Mouse (Mus musculus) hindbrain, embryonic 16.5 days (tissue): ENCODE measurements around the gene BC051142. TPM values are rescaled to one million over a fixed set of nuclear protein-coding genes. Genes with fewer than 3 reads are reported as not detected.
"Not testable (repeated sequence)": the region's sequence is repeated elsewhere in the genome, so short reads cannot be mapped to it uniquely, and the experiment has no call there.

ENCODE experiments used
- ATAC-seq: fragments of 200-750 bp; cut with Nextera tagmentation; 2 replicates; pipeline ENCODE4 v1.8.0; 2017; ENCODE audit warnings: moderate TSS enrichment, moderate library complexity
- H3K27ac ChIP-seq: fragments of 300-500 bp; sonication (generic); 2 replicates; pipeline ENCODE4 v1.5.1; 2014; ENCODE audit warnings: low read depth, mild to moderate bottlenecking, control low read depth, low read length, moderate library complexity
- H3K27me3 ChIP-seq: fragments of 300-500 bp; sonication (generic); replicated peaks from 2 replicates; pipeline ENCODE4 v1.6.1; 2014; ENCODE audit warnings: low read length; ENCODE audit not compliant: control insufficient read depth, insufficient read depth
- H3K36me3 ChIP-seq: fragments of 300-500 bp; sonication (generic); 2 replicates; pipeline ENCODE4 v1.6.1; 2014; ENCODE audit warnings: mild to moderate bottlenecking, low read length, moderate library complexity, mixed read lengths; ENCODE audit not compliant: control insufficient read depth, insufficient read depth
- H3K4me1 ChIP-seq: fragments of 300-500 bp; sonication (generic); 2 replicates; pipeline ENCODE4 v1.6.1; 2014; ENCODE audit warnings: low read depth, low read length; ENCODE audit not compliant: control insufficient read depth, insufficient read depth
- H3K4me2 ChIP-seq: fragments of 300-500 bp; sonication (generic); 2 replicates; pipeline ENCODE4 v1.6.1; 2014; ENCODE audit warnings: mild to moderate bottlenecking, low read length, control low read depth, moderate library complexity
- H3K4me3 ChIP-seq: fragments of 300-500 bp; sonication (generic); 2 replicates; pipeline ENCODE4 v1.5.1; 2014; ENCODE audit warnings: mild to moderate bottlenecking, low read length, control low read depth, moderate library complexity
- H3K9ac ChIP-seq: fragments of 300-500 bp; sonication (generic); 2 replicates; pipeline ENCODE4 v1.6.1; 2014; ENCODE audit warnings: low read depth, mild to moderate bottlenecking, control low read depth, low read length, moderate library complexity
- H3K9me3 ChIP-seq: fragments of 300-500 bp; sonication (generic); 2 replicates; pipeline ENCODE4 v1.6.1; 2014; ENCODE audit warnings: mild to moderate bottlenecking, low read length, moderate library complexity; ENCODE audit not compliant: control insufficient read depth
- WGBS: fragments of 180-500 bp; shearing (Covaris S2); extraction: QIAGEN DNeasy Blood & Tissue Kit; methylation state at CpG from one replicate; pipeline ENCODE4 v1.1.7; 2014; 5-methylcytosine and 5-hydroxymethylcytosine counted together
- polyA plus RNA-seq: library from polyadenylated mRNA; unstranded; fragments of >200 nt; fragmentation: Nextera tagmentation; extraction: Ambion mirVana; gene quantifications from 2 replicates; pipeline ENCODE4 v1.2.1, GENCODE M21; 2015

Gene BC051142
- polyA plus RNA-seq, 1 experiment from 2014 or later, result 4.5 TPM

DNA sequence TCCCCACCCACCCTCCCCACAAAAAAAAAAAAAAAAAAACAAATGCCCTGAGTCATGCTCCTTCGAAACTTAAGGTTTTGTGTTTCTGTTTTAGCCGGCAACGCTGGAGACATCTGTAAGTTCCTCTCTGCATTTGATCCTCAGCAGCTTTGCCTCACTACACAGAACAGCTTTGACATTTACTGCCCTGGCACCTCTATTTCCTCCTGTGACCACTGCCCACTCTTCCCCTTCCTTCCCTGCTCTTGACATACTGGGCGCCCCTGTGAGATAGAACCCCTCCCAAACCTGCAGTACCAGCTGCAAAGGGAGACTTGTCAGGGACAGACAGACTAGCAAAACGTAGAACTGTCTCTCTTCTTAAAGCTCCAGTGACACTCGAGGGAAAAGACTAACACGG lies 39.0 kb downstream of the BC051142 start:
- H3K27me3 ChIP-seq, result no peaks in the 10 kb centered on the region
- H3K4me3 ChIP-seq, result no peak overlapping the region
- no peaks in the 10 kb centered on the region for H3K36me3 ChIP-seq
- no peak overlapping the region for H3K27ac ChIP-seq
- H3K4me1 ChIP-seq, result no peaks in the 10 kb centered on the region
- WGBS, result 76% methylated on average over 7 of the region's 7 CpGs
- no peak overlapping the region for H3K4me2 ChIP-seq
- no peak overlapping the region for H3K9ac ChIP-seq
- no peak for ATAC-seq
- H3K9me3 ChIP-seq, result no peaks in the 10 kb centered on the region; the same call in 1 of the 2 replicates

DNA sequence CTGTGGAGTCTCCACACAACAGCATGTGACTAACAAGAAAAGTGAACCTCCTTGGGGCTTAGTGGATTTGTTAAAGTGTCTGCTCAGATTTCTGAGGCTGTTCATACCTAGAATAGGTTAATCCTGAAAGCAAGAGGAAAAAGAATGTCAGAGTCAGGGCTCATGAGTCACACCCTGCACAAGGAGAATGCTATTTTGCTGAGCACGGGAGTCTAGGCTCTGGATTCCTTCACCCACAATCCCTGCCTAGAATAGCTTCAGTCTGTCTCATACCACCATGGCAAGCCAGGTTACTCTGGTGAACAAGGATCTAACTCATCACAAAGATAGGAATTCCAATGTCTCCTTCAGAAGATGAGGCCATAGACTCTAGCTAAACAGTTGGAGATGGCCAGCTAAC lies 40.0 kb downstream of the BC051142 start:
- no peaks in the 10 kb centered on the region for H3K27me3 ChIP-seq
- no peak for ATAC-seq
- 60% methylated on average over 1 of the region's 1 CpGs for WGBS
- H3K4me1 ChIP-seq, result no peaks in the 10 kb centered on the region
- no peaks in the 10 kb centered on the region for H3K36me3 ChIP-seq
- no peak overlapping the region for H3K4me3 ChIP-seq
- H3K9ac ChIP-seq, result no peak overlapping the region
- no peak overlapping the region for H3K4me2 ChIP-seq
- H3K9me3 ChIP-seq, result no peaks in the 10 kb centered on the region; the same call in 1 of the 2 replicates
- H3K27ac ChIP-seq, result no peak overlapping the region

DNA sequence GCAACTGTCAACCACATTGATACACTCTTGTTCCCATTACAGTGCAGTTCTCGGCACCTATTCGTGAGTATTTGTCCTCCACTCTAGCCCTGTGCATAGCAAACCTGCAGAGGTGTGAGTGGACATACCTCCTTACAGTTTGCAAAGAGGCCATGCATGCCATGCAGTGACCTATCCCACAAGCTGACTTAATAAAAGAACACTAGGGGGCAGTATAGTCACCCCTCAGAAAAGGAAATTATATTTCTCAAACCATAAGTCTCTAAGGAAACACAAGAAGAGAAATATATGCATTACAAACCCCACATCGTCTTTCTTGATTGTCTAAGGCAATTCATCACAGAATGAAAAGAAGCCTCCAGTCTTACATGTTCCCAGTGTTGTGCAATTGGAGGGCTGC lies 41.2 kb downstream of the BC051142 start:
- Histone ChIP-seq H3K4me1 (no peaks in the 10 kb centered on the region), H3K4me3 (no peak overlapping the region), H3K36me3 (no peaks in the 10 kb centered on the region), H3K9ac (no peak overlapping the region), H3K4me2 (no peak overlapping the region), H3K27ac (no peak overlapping the region), H3K27me3 (no peaks in the 10 kb centered on the region), H3K9me3 (no peaks in the 10 kb centered on the region; the same call in 1 of the 2 replicates)
- WGBS, result 49% methylated on average over 3 of the region's 3 CpGs
- ATAC-seq, result no peak

GRCm38 (mm10) chr17:34441990-34442389 lies 43.4 kb downstream of the BC051142 start:
- H3K27me3 ChIP-seq, result no peaks in the 10 kb centered on the region
- no peaks in the 10 kb centered on the region for H3K36me3 ChIP-seq
- H3K4me2 ChIP-seq, result no peak overlapping the region
- H3K4me3 ChIP-seq, result no peak overlapping the region
- no peak overlapping the region for H3K9ac ChIP-seq
- 88% methylated on average over 7 of the region's 7 CpGs for WGBS
- H3K27ac ChIP-seq, result no peak overlapping the region
- no peaks in the 10 kb centered on the region for H3K4me1 ChIP-seq
- ATAC-seq, result no peak
- no peaks in the 10 kb centered on the region for H3K9me3 ChIP-seq

- Histone ChIP-seq H3K36me3 (no peaks in the 10 kb centered on the region), H3K9me3 (no peaks in the 10 kb centered on the region), H3K27ac (no peak overlapping the region), H3K4me3 (no peak overlapping the region), H3K27me3 (no peaks in the 10 kb centered on the region), H3K4me1 (no peaks in the 10 kb centered on the region), H3K9ac (no peak overlapping the region), H3K4me2 (no peak overlapping the region)
- 69% methylated on average over 6 of the region's 6 CpGs for WGBS
- no peak for ATAC-seq
These were observed 49.9 kb downstream of the BC051142 start for GRCm38 (mm10) chr17:34448473-34449041.

DNA sequence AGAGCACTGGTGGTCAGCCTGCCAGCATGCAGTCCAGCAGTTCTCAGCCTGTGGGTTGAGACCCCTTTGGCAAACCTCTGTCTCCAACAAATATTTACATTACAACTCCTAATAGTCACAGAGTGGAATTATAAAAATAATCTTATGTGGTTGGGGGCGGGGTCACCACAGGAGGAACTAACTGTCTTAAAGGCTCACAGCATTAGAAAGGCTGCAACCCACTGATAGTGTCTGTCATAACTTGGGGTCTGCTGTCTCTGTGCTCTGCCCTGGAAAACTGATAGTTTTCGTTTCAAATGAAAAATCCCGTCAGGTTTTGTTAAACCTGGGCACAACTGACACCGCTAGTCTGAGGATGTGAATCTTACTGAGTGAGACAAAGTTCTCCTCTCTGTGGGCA lies 59.0 kb downstream of the BC051142 start:
- Histone ChIP-seq H3K9ac (no peak overlapping the region), H3K4me3 (no peak overlapping the region), H3K9me3 (no peaks in the 10 kb centered on the region), H3K36me3 (no peaks in the 10 kb centered on the region), H3K4me1 (no peaks in the 10 kb centered on the region), H3K4me2 (no peak overlapping the region), H3K27me3 (no peaks in the 10 kb centered on the region), H3K27ac (no peak overlapping the region)
- 82% methylated on average over 4 of the region's 4 CpGs for WGBS
- ATAC-seq, result no peak

GRCm38 (mm10) chr17:34459255-34459654 lies 60.6 kb downstream of the BC051142 start:
- Histone ChIP-seq H3K4me3 (no peak overlapping the region), H3K9me3 (no peaks in the 10 kb centered on the region), H3K36me3 (no peaks in the 10 kb centered on the region), H3K27ac (no peak overlapping the region), H3K9ac (no peak overlapping the region), H3K27me3 (no peaks in the 10 kb centered on the region), H3K4me1 (no peaks in the 10 kb centered on the region), H3K4me2 (no peak overlapping the region)
- WGBS, result 85% methylated on average over 3 of the region's 3 CpGs
- no peak for ATAC-seq

GRCm38 (mm10) chr17:34465906-34466305 lies 67.3 kb downstream of the BC051142 start:
- not testable (repeated sequence) for H3K4me3 ChIP-seq, H3K27ac ChIP-seq, H3K27me3 ChIP-seq, H3K36me3 ChIP-seq, H3K9me3 ChIP-seq, H3K4me2 ChIP-seq, H3K9ac ChIP-seq, H3K4me1 ChIP-seq, ATAC-seq

DNA sequence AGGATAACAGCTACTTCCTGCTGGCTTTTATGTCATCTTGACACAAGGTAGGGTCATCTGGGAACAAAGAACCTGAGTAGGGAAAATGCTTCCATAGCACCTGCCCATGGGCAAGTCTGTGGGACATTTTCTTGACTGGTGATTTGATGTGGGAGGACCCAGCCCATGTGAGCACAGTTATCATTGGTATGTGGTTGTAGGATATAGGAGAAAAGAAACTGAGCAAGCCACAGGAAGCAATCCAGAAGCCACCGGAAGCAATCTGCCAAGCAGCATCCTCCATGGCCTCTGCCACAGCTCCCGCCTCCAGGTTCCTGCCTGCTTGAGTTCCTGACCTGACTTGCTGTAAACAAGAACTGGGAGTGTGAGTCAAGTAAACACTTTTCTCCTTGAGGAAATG lies 71.9 kb downstream of the BC051142 start:
- H3K36me3 ChIP-seq, result no peaks in the 10 kb centered on the region
- 84% methylated on average over 2 of the region's 2 CpGs for WGBS
- H3K27ac ChIP-seq, result no peak overlapping the region
- H3K27me3 ChIP-seq, result no peaks in the 10 kb centered on the region
- no peak overlapping the region for H3K4me3 ChIP-seq
- H3K4me2 ChIP-seq, result no peak overlapping the region
- ATAC-seq, result no peak
- no peaks in the 10 kb centered on the region for H3K4me1 ChIP-seq
- no peak overlapping the region for H3K9ac ChIP-seq
- no peaks in the 10 kb centered on the region for H3K9me3 ChIP-seq

DNA sequence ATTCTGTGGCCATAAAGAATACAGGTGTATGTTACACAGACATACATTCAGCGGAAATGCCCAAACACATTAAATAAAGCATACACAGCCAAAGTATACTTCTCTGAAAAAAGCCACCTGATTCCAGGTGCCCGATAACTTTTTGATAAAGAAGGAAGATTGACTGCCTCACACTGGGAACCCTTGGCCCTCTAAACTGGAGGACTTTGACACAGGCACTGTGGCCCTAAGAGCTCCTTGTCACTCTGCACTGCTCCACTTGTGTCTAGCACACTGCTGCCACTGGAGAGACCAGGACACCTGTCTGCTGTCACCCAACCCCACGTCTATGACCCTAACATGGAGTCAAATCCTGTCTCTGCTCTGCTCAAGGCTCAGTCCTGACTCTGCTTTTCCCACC lies 76.4 kb downstream of the BC051142 start:
- no peak for ATAC-seq
- Histone ChIP-seq H3K9me3 (no peaks in the 10 kb centered on the region), H3K27ac (no peak overlapping the region), H3K4me1 (no peaks in the 10 kb centered on the region), H3K4me2 (no peak overlapping the region), H3K27me3 (no peaks in the 10 kb centered on the region), H3K9ac (no peak overlapping the region), H3K4me3 (no peak overlapping the region), H3K36me3 (no peaks in the 10 kb centered on the region)
- WGBS, result 90% methylated on average over 3 of the region's 3 CpGs
